In the genomic region with DNA sequence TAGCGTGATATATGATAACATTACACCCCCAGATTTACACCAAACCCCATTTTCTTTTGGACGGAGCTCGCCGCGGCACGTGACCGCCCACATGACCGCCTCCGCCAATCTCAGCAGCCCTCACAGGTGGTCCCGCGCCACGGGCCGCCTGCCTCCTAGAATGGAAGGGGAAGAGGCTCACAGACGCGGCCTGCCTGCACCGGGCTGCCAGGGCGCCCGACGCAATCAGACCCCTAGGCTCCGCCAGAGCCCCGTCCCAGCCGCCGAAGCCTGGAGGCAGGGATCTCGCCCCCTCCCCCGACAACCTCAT, we compare ENCODE assay signal across 8 mouse cellular contexts. TPM values are rescaled to one million over a fixed set of nuclear protein-coding genes. Genes with fewer than 3 reads are reported as not detected.
DNase-seq lines count a peak whose midpoint lies in the region; ATAC-seq and TF ChIP-seq lines count a peak whose summit lies in the region.
"Had no signal": no experiment of that assay in that cellular context is flagged by ENCODE, and none has a peak within 500 bp of the region (broad histone marks: within the 10 kb centered on the region; RNA-seq: fewer than 3 reads in every experiment).

No protein-coding gene starts in this region.

- DNase-seq in adrenal gland, adult 18-20 months (ENCODE audit: low spot score in 2 of 2) = peak; percentile 75 to 76
- no peak for DNase-seq in midbrain, postnatal 0 days (ENCODE audit: low spot score)
- DNase-seq in yolk sac, embryonic 10.5 days (ENCODE audit: low spot score) = peak; percentile 81
- DNase-seq in MN1 (ENCODE audit: low spot score) = no peak

- no peak overlapping the region for H3K9ac ChIP-seq in embryonic facial prominence, embryonic 12.5 days
- H3K9ac ChIP-seq in hindbrain, embryonic 12.5 days = no peak overlapping the region
- peak overlapping the region; percentile 45 for H3K9ac ChIP-seq in limb, embryonic 15.5 days
- no peak overlapping the region for H3K9ac ChIP-seq in midbrain, postnatal 0 days (replicated peaks; ENCODE audit: low read length, poor library complexity, severe bottlenecking)

- peaks cover 5% of the 10 kb centered on the region for H3K4me1 ChIP-seq in embryonic facial prominence, embryonic 12.5 days
- peaks cover 20% of the 10 kb centered on the region for H3K4me1 ChIP-seq in hindbrain, embryonic 12.5 days
- peaks cover 61% of the 10 kb centered on the region for H3K4me1 ChIP-seq in limb, embryonic 15.5 days
- H3K4me1 ChIP-seq in midbrain, postnatal 0 days (ENCODE audit: insufficient read depth, low read length) = no peaks in the 10 kb centered on the region

- H3K4me2 ChIP-seq in embryonic facial prominence, embryonic 12.5 days (replicated peaks) = peak overlapping the region; percentile 43
- H3K4me2 ChIP-seq in hindbrain, embryonic 12.5 days (replicated peaks) = peak overlapping the region; percentile 47
- peak overlapping the region; percentile 83 for H3K4me2 ChIP-seq in limb, embryonic 15.5 days
- H3K4me2 ChIP-seq in midbrain, postnatal 0 days (ENCODE audit: low read depth, low read length, poor library complexity, severe bottlenecking) = no peak overlapping the region

- peak overlapping the region; percentile 29 for H3K4me3 ChIP-seq in embryonic facial prominence, embryonic 12.5 days
- H3K4me3 ChIP-seq in hindbrain, embryonic 12.5 days = peak overlapping the region; percentile 28
- peak overlapping the region; percentile 53 for H3K4me3 ChIP-seq in limb, embryonic 15.5 days
- H3K4me3 ChIP-seq in midbrain, postnatal 0 days (ENCODE audit: low read depth, low read length) = 0 out of 2 replicates have a peak overlapping the region, but pooled peaks have one; percentile 2

- no peaks in the 10 kb centered on the region for H3K36me3 ChIP-seq in embryonic facial prominence, embryonic 12.5 days
- no peaks in the 10 kb centered on the region for H3K36me3 ChIP-seq in hindbrain, embryonic 12.5 days
- no peaks in the 10 kb centered on the region for H3K36me3 ChIP-seq in limb, embryonic 15.5 days
- H3K36me3 ChIP-seq in midbrain, postnatal 0 days (ENCODE audit: insufficient read depth, low read length) = no peaks in the 10 kb centered on the region

- ATAC-seq in embryonic facial prominence, embryonic 12.5 days (ENCODE audit: insufficient number of reproducible peaks, insufficient read depth, low FRiP score, low TSS enrichment) = no peak
- ATAC-seq in hindbrain, embryonic 12.5 days (ENCODE audit: low FRiP score) = peak; percentile 57; the same call in 1 of the 2 replicates
- ATAC-seq in limb, embryonic 15.5 days (ENCODE audit: insufficient number of reproducible peaks, low FRiP score, low TSS enrichment, low read depth) = peak; percentile 68
- no peak for ATAC-seq in midbrain, postnatal 0 days (ENCODE audit: low FRiP score)

- no peaks in the 10 kb centered on the region for H3K9me3 ChIP-seq in embryonic facial prominence, embryonic 12.5 days
- H3K9me3 ChIP-seq in hindbrain, embryonic 12.5 days (replicated peaks) = no peaks in the 10 kb centered on the region
- H3K9me3 ChIP-seq in limb, embryonic 15.5 days = no peaks in the 10 kb centered on the region
- H3K9me3 ChIP-seq in midbrain, postnatal 0 days (ENCODE audit: low read length) = no peaks in the 10 kb centered on the region

- H3K27ac ChIP-seq in embryonic facial prominence, embryonic 12.5 days = no peak overlapping the region
- H3K27ac ChIP-seq in hindbrain, embryonic 12.5 days = no peak overlapping the region
- H3K27ac ChIP-seq in limb, embryonic 15.5 days = peak overlapping the region; percentile 89
- H3K27ac ChIP-seq in midbrain, postnatal 0 days (ENCODE audit: low read depth, low read length) = no peak overlapping the region

- H3K27me3 ChIP-seq in embryonic facial prominence, embryonic 12.5 days = peaks cover 95% of the 10 kb centered on the region
- H3K27me3 ChIP-seq in hindbrain, embryonic 12.5 days = peaks cover 100% of the 10 kb centered on the region
- peaks cover 32% of the 10 kb centered on the region for H3K27me3 ChIP-seq in limb, embryonic 15.5 days
- H3K27me3 ChIP-seq in midbrain, postnatal 0 days (ENCODE audit: insufficient read depth, low read length) = peaks cover 98% of the 10 kb centered on the region

- TF ChIP-seq CTCF in midbrain, postnatal 0 days (IDR thresholded peaks at IDR 0.05) = no peak

- WGBS in embryonic facial prominence, embryonic 12.5 days = under 1% methylated on average over 25 of the region's 25 CpGs
- under 1% methylated on average over 25 of the region's 25 CpGs for WGBS in hindbrain, embryonic 12.5 days
- WGBS in limb, embryonic 15.5 days = under 1% methylated on average over 25 of the region's 25 CpGs
- 1% methylated on average over 25 of the region's 25 CpGs for WGBS in midbrain, postnatal 0 days

RNA-seq across cellular contexts. Expression of gene Hoxa7, which starts 4.2 kb away (rescaled TPM):
- 10 to 100 TPM; 15.1 to 19.3 TPM for total RNA-seq in adrenal gland, adult 18-20 months (2021)
- 0.20 TPM in 1 of 2 replicates, not detected in the other for polyA plus RNA-seq in embryonic facial prominence, embryonic 12.5 days (2016; fragmentation: Nextera tagmentation; extraction: Ambion mirVana)
- 0.79 and 1.0 TPM in 2 replicates for polyA plus RNA-seq in hindbrain, embryonic 12.5 days (2016; fragmentation: Nextera tagmentation; extraction: Ambion mirVana)
- polyA plus RNA-seq in limb, embryonic 15.5 days (2015; fragmentation: Nextera tagmentation; extraction: Ambion mirVana) = 12.0 and 12.9 TPM in 2 replicates
- total RNA-seq in midbrain, postnatal 0 days (2014; rRNA removed) = not detected in 2 replicates
- not detected in 2 replicates for polyA plus RNA-seq in midbrain, postnatal 0 days (2015; fragmentation: Nextera tagmentation; extraction: Ambion mirVana)

RNA-seq across cellular contexts. Expression of gene Gm28308, which starts 4.3 kb away (rescaled TPM):
- total RNA-seq in adrenal gland, adult 18-20 months (2021) = not detected
- not detected in 2 replicates for polyA plus RNA-seq in embryonic facial prominence, embryonic 12.5 days (2016; fragmentation: Nextera tagmentation; extraction: Ambion mirVana)
- not detected in 2 replicates for polyA plus RNA-seq in hindbrain, embryonic 12.5 days (2016; fragmentation: Nextera tagmentation; extraction: Ambion mirVana)
- 0.70 TPM in 1 of 2 replicates, not detected in the other for polyA plus RNA-seq in limb, embryonic 15.5 days (2015; fragmentation: Nextera tagmentation; extraction: Ambion mirVana)
- total RNA-seq in midbrain, postnatal 0 days (2014; rRNA removed) = not detected in 2 replicates
- polyA plus RNA-seq in midbrain, postnatal 0 days (2015; fragmentation: Nextera tagmentation; extraction: Ambion mirVana) = not detected in 2 replicates
- total RNA-seq: heart, postnatal 10 days had no signal

RNA-seq across cellular contexts. Expression of gene Hoxa3, which starts 4.3 kb away (rescaled TPM):
- 1 to 10 TPM; 2.8 to 4.0 TPM for total RNA-seq in adrenal gland, adult 18-20 months (2021)
- polyA plus RNA-seq in embryonic facial prominence, embryonic 12.5 days (2016; fragmentation: Nextera tagmentation; extraction: Ambion mirVana) = 0.70 and 1.2 TPM in 2 replicates
- polyA plus RNA-seq in hindbrain, embryonic 12.5 days (2016; fragmentation: Nextera tagmentation; extraction: Ambion mirVana) = 13.7 and 19.5 TPM in 2 replicates
- polyA plus RNA-seq in limb, embryonic 15.5 days (2015; fragmentation: Nextera tagmentation; extraction: Ambion mirVana) = 2.2 and 2.5 TPM in 2 replicates
- 1.6 TPM in 1 of 2 replicates, not detected in the other for total RNA-seq in midbrain, postnatal 0 days (2014; rRNA removed)
- polyA plus RNA-seq in midbrain, postnatal 0 days (2015; fragmentation: Nextera tagmentation; extraction: Ambion mirVana) = not detected in 2 replicates

RNA-seq across cellular contexts. Expression of gene Hoxa6, which starts 8.9 kb away (rescaled TPM):
- total RNA-seq in adrenal gland, adult 18-20 months (2021) = 1 to 10 TPM; 1.9 to 4.7 TPM
- not detected in 2 replicates for polyA plus RNA-seq in embryonic facial prominence, embryonic 12.5 days (2016; fragmentation: Nextera tagmentation; extraction: Ambion mirVana)
- polyA plus RNA-seq in hindbrain, embryonic 12.5 days (2016; fragmentation: Nextera tagmentation; extraction: Ambion mirVana) = 18.7 and 20.5 TPM in 2 replicates
- 0.41 and 1.1 TPM in 2 replicates for polyA plus RNA-seq in limb, embryonic 15.5 days (2015; fragmentation: Nextera tagmentation; extraction: Ambion mirVana)
- total RNA-seq in midbrain, postnatal 0 days (2014; rRNA removed) = not detected in 2 replicates
- not detected in 2 replicates for polyA plus RNA-seq in midbrain, postnatal 0 days (2015; fragmentation: Nextera tagmentation; extraction: Ambion mirVana)
- total RNA-seq: heart, postnatal 10 days had no signal

RNA-seq across cellular contexts. Expression of gene Hoxa5, which starts 13.0 kb away (rescaled TPM):
- 10 to 100 TPM; 13.3 to 20.2 TPM for total RNA-seq in adrenal gland, adult 18-20 months (2021)
- polyA plus RNA-seq in embryonic facial prominence, embryonic 12.5 days (2016; fragmentation: Nextera tagmentation; extraction: Ambion mirVana) = 0.33 and 0.34 TPM in 2 replicates
- 53.4 and 82.9 TPM in 2 replicates for polyA plus RNA-seq in hindbrain, embryonic 12.5 days (2016; fragmentation: Nextera tagmentation; extraction: Ambion mirVana)
- 1.7 and 2.1 TPM in 2 replicates for polyA plus RNA-seq in limb, embryonic 15.5 days (2015; fragmentation: Nextera tagmentation; extraction: Ambion mirVana)
- total RNA-seq in midbrain, postnatal 0 days (2014; rRNA removed) = 10.4 TPM in 1 of 2 replicates, not detected in the other
- polyA plus RNA-seq in midbrain, postnatal 0 days (2015; fragmentation: Nextera tagmentation; extraction: Ambion mirVana) = not detected in 2 replicates

Comparison
In these comparisons a context has a peak if more than half of its experiments do, and no peak if none do; other contexts are left out.
1. DNase-seq: peak in adrenal gland, adult 18-20 months (2 of 2) and yolk sac, embryonic 10.5 days (single experiment); none in midbrain, postnatal 0 days (single experiment) and MN1 (single experiment).
2. ATAC-seq: peak in hindbrain, embryonic 12.5 days (single experiment) and limb, embryonic 15.5 days (single experiment); none in embryonic facial prominence, embryonic 12.5 days (single experiment) and midbrain, postnatal 0 days (single experiment).
3. H3K4me3 ChIP-seq: peak in every context shown above with its lines; median percentile 53 in limb, embryonic 15.5 days; 29 in embryonic facial prominence, embryonic 12.5 days; 28 in hindbrain, embryonic 12.5 days; 2 in midbrain, postnatal 0 days.